Mouse (Mus musculus): ENCODE measurements around the gene Stk32b. TPM values are rescaled to one million over a fixed set of nuclear protein-coding genes. Genes with fewer than 3 reads are reported as not detected.
A peak's percentile ranks its signal among the peaks of the same experiment; 100 is the strongest.

The Stk32b gene
- polyA plus RNA-seq, 1 experiment from 2014 or later = 0.19 TPM

DNA sequence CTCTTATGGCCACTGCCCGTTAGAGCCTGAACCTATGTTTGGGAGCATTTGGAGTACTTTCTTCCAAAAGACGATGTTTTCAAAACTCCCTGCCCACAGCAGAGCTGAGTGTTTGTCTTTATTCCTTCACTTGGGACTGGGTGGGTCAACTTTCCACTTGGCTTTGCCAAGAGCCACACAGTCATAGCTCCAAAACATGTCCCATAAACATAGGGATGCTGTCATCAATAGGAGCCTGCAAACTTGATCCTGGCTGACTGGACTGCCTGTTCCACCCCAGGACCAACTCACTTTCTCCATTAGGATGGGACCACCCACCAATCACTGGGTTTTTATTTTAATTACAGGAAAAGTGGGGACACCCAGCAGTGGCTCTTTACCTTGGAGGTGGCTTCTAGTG lies 13.8 kb upstream of the Stk32b start:
- WGBS = 90% methylated on average over 2 of the region's 2 CpGs
- Histone ChIP-seq H3K36me3 (ENCODE audit: control insufficient read depth, insufficient read depth, low read length) (no peaks in the 10 kb centered on the region), H3K27ac (ENCODE audit: low read depth) (no peak overlapping the region), H3K27me3 (replicated peaks; ENCODE audit: control insufficient read depth, insufficient read depth, low read length) (no peaks in the 10 kb centered on the region), H3K4me2 (ENCODE audit: low read length) (no peak overlapping the region), H3K4me1 (replicated peaks; ENCODE audit: control insufficient read depth, insufficient read depth, low read length) (no peaks in the 10 kb centered on the region), H3K9me3 (ENCODE audit: control insufficient read depth, low read length) (no peaks in the 10 kb centered on the region), H3K9ac (ENCODE audit: low read length) (no peak overlapping the region), H3K4me3 (ENCODE audit: low read depth, low read length) (no peak overlapping the region)
- no peak for ATAC-seq (replicated peaks; ENCODE audit: low FRiP score, low TSS enrichment, low read depth)
- DNase-seq (ENCODE audit: low spot score) = no peak

DNA sequence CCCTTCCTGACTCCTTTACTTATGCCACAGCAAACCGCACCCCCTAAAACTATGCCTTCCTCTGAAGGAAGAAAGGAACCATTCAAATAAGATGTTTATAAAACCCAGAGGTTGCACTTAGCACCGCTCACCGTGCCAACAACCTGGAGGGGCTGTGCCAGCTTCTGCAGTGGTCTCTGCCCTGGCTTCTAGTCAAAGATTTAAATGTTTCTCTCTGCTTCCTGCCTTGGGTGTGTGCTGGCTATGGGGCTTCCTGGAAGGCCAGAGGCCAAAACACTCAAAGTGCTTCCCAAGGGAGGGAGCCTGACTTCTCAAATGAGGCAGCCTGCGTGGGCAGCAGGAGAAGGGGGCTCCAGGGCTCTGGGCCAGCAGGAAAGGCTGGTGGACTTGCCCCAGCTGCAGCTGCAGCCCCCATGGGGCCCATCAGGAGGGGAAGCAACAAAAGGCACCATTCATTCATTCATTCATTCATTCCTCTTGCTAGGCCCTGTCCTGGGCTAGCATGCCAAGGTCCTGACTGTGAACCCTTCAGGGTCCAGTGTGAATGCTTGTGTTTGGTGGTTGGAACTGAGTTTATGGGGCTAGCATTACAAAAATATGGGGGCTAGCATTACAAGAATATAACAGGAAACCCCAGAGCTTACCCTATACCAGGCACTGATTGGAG lies 8.4 kb upstream of the Stk32b start:
- WGBS = 50% methylated on average over 4 of the region's 4 CpGs
- H3K4me2 ChIP-seq (ENCODE audit: low read length) = no peak overlapping the region
- no peak overlapping the region for H3K4me3 ChIP-seq (ENCODE audit: low read depth, low read length)
- H3K9me3 ChIP-seq (ENCODE audit: control insufficient read depth, low read length) = no peaks in the 10 kb centered on the region
- H3K9ac ChIP-seq (ENCODE audit: low read length) = no peak overlapping the region
- ATAC-seq (replicated peaks; ENCODE audit: low FRiP score, low TSS enrichment, low read depth) = no peak
- H3K36me3 ChIP-seq (ENCODE audit: control insufficient read depth, insufficient read depth, low read length) = no peaks in the 10 kb centered on the region
- no peaks in the 10 kb centered on the region for H3K4me1 ChIP-seq (replicated peaks; ENCODE audit: control insufficient read depth, insufficient read depth, low read length)
- no peak for DNase-seq (ENCODE audit: low spot score)
- no peaks in the 10 kb centered on the region for H3K27me3 ChIP-seq (replicated peaks; ENCODE audit: control insufficient read depth, insufficient read depth, low read length)
- no peak overlapping the region for H3K27ac ChIP-seq (ENCODE audit: low read depth)

GRCm38 (mm10) chr5:37720670-37721069 lies 3.7 kb upstream of the Stk32b start:
- no peak for DNase-seq (ENCODE audit: low spot score)
- no peak overlapping the region for H3K4me2 ChIP-seq (ENCODE audit: low read length)
- no peak overlapping the region for H3K27ac ChIP-seq (ENCODE audit: low read depth)

DNA sequence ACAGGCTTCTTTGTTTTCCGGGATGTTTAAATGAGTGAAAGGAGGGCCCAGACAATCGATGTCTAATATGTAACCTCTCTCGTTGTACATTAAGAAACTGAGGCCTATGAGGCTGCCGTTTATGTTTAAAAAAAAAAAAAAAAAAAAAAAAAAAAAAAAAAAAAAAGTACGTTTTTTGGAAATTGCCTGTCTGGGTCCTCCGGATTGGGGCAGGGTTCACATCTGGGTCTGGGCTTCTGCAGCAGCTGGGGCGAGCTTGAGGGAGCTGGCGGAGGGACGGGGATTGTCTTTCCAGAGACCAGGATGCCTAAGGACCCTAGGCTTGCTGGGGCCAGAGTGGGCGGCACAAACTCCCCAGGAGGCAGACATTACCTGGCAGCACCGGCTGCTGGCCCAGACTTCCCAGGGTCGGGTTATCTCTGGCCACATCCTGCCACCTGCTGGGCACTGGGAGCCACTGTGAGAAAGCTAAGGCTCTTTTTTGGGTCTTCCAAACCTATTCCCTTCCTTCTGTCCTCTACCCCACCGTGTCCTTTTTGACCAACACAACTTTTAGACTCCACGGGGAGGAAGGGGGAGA lies 503 bp upstream of the Stk32b start:
- peak overlapping the region; percentile 68 for H3K4me2 ChIP-seq (ENCODE audit: low read length)
- peak overlapping the region; percentile 11; the same call in 1 of the 2 replicates for H3K9ac ChIP-seq (ENCODE audit: low read length)
- WGBS = 1% methylated on average over 14 of the region's 14 CpGs
- H3K27me3 ChIP-seq (replicated peaks; ENCODE audit: control insufficient read depth, insufficient read depth, low read length) = peaks cover 26% of the 10 kb centered on the region; the same call in 1 of the 2 replicates
- H3K4me1 ChIP-seq (replicated peaks; ENCODE audit: control insufficient read depth, insufficient read depth, low read length) = no peaks in the 10 kb centered on the region; the same call in none of the 2 replicates
- H3K4me3 ChIP-seq (ENCODE audit: low read depth, low read length) = peak overlapping the region; percentile 32
- peak; percentile 78 for DNase-seq (ENCODE audit: low spot score)
- no peaks in the 10 kb centered on the region for H3K9me3 ChIP-seq (ENCODE audit: control insufficient read depth, low read length)
- H3K36me3 ChIP-seq (ENCODE audit: control insufficient read depth, insufficient read depth, low read length) = no peaks in the 10 kb centered on the region
- H3K27ac ChIP-seq (ENCODE audit: low read depth) = no peak overlapping the region
- ATAC-seq (replicated peaks; ENCODE audit: low FRiP score, low TSS enrichment, low read depth) = 0 out of 2 replicates have a peak, but pooled peaks have one; percentile 28

More at GRCm38 (mm10) chr5:37720670-37721069, 3.7 kb upstream of the Stk32b start:
- H3K4me3 ChIP-seq (ENCODE audit: low read depth, low read length) = no peak overlapping the region
- H3K27me3 ChIP-seq (replicated peaks; ENCODE audit: control insufficient read depth, insufficient read depth, low read length) = peaks cover 22% of the 10 kb centered on the region; the same call in 1 of the 2 replicates
- ATAC-seq (replicated peaks; ENCODE audit: low FRiP score, low TSS enrichment, low read depth) = no peak
- H3K9ac ChIP-seq (ENCODE audit: low read length) = no peak overlapping the region
- no peaks in the 10 kb centered on the region for H3K9me3 ChIP-seq (ENCODE audit: control insufficient read depth, low read length)
- no peaks in the 10 kb centered on the region; the same call in none of the 2 replicates for H3K4me1 ChIP-seq (replicated peaks; ENCODE audit: control insufficient read depth, insufficient read depth, low read length)
- WGBS = 11% methylated on average over 6 of the region's 6 CpGs
- no peaks in the 10 kb centered on the region for H3K36me3 ChIP-seq (ENCODE audit: control insufficient read depth, insufficient read depth, low read length)

DNA sequence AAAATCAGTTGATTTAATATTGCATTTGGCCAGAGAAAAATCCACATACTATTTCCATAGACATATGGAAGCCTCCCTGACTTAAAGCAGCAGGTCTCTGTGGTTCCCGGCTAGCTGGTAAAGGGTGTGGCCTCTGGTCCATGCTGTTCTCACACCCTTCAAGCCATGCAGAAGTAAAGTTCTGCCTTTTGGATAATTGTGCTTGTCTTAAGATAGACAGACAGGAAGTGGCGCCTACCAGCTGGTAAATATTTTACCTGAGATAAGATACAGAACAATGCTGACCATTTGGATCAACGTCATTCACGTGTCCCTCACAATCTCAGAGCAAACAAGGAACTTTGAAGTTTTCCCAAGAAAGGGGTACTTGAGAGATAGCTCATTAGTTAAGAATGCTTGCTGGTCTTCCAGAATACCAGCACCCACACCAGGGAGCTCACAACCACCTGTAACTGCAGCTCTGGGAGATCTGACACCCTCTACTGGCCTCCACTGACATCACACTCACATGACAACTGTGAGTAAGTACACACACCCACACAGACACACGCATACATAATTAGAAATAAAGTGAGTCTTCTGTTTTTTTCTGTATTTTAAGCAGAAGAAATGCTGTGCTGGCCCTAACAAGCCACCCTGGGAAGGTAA lies 7.6 kb downstream of the Stk32b start:
- 58% methylated on average over 5 of the region's 5 CpGs for WGBS

GRCm38 (mm10) chr5:37708124-37708523 lies 8.8 kb downstream of the Stk32b start:
- no peaks in the 10 kb centered on the region for H3K4me1 ChIP-seq (replicated peaks; ENCODE audit: control insufficient read depth, insufficient read depth, low read length)
- DNase-seq (ENCODE audit: low spot score) (no peak), ATAC-seq (replicated peaks; ENCODE audit: low FRiP score, low TSS enrichment, low read depth) (no peak)
- H3K36me3 ChIP-seq (ENCODE audit: control insufficient read depth, insufficient read depth, low read length) = no peaks in the 10 kb centered on the region
- no peak overlapping the region for H3K9ac ChIP-seq (ENCODE audit: low read length)
- H3K4me2 ChIP-seq (ENCODE audit: low read length) = no peak overlapping the region
- WGBS = 76% methylated on average over 3 of the region's 3 CpGs
- no peaks in the 10 kb centered on the region for H3K27me3 ChIP-seq (replicated peaks; ENCODE audit: control insufficient read depth, insufficient read depth, low read length)
- no peak overlapping the region for H3K4me3 ChIP-seq (ENCODE audit: low read depth, low read length)
- no peak overlapping the region for H3K27ac ChIP-seq (ENCODE audit: low read depth)
- peaks cover 6% of the 10 kb centered on the region; the same call in 1 of the 2 replicates for H3K9me3 ChIP-seq (ENCODE audit: control insufficient read depth, low read length)

More for the DNA sequence above, 7.6 kb downstream of the Stk32b start:
- ATAC-seq (replicated peaks; ENCODE audit: low FRiP score, low TSS enrichment, low read depth) (no peak), DNase-seq (ENCODE audit: low spot score) (no peak)
- Histone ChIP-seq H3K27me3 (replicated peaks; ENCODE audit: control insufficient read depth, insufficient read depth, low read length) (0 out of 2 replicates have a peak, but pooled peaks cover 2% of the 10 kb centered on the region), H3K4me2 (ENCODE audit: low read length) (no peak overlapping the region), H3K9me3 (ENCODE audit: control insufficient read depth, low read length) (peaks cover 6% of the 10 kb centered on the region; the same call in 1 of the 2 replicates), H3K36me3 (ENCODE audit: control insufficient read depth, insufficient read depth, low read length) (no peaks in the 10 kb centered on the region), H3K4me1 (replicated peaks; ENCODE audit: control insufficient read depth, insufficient read depth, low read length) (no peaks in the 10 kb centered on the region), H3K4me3 (ENCODE audit: low read depth, low read length) (no peak overlapping the region), H3K9ac (ENCODE audit: low read length) (no peak overlapping the region), H3K27ac (ENCODE audit: low read depth) (no peak overlapping the region)

- no peaks in the 10 kb centered on the region for H3K27me3 ChIP-seq (replicated peaks; ENCODE audit: control insufficient read depth, insufficient read depth, low read length)
- no peak overlapping the region for H3K27ac ChIP-seq (ENCODE audit: low read depth)
- DNase-seq (ENCODE audit: low spot score) (no peak), ATAC-seq (replicated peaks; ENCODE audit: low FRiP score, low TSS enrichment, low read depth) (no peak)
- H3K4me2 ChIP-seq (ENCODE audit: low read length) = no peak overlapping the region
- no peak overlapping the region for H3K9ac ChIP-seq (ENCODE audit: low read length)
- no peak overlapping the region for H3K4me3 ChIP-seq (ENCODE audit: low read depth, low read length)
- no peaks in the 10 kb centered on the region for H3K4me1 ChIP-seq (replicated peaks; ENCODE audit: control insufficient read depth, insufficient read depth, low read length)
- H3K9me3 ChIP-seq (ENCODE audit: control insufficient read depth, low read length) = peaks cover 6% of the 10 kb centered on the region; the same call in 1 of the 2 replicates
- H3K36me3 ChIP-seq (ENCODE audit: control insufficient read depth, insufficient read depth, low read length) = no peaks in the 10 kb centered on the region
- WGBS = 90% methylated on average over 2 of the region's 2 CpGs
These were observed 12.0 kb downstream of the Stk32b start for GRCm38 (mm10) chr5:37704962-37705361.

- no peaks in the 10 kb centered on the region for H3K4me1 ChIP-seq (replicated peaks; ENCODE audit: control insufficient read depth, insufficient read depth, low read length)
- no peak overlapping the region for H3K4me2 ChIP-seq (ENCODE audit: low read length)
- ATAC-seq (replicated peaks; ENCODE audit: low FRiP score, low TSS enrichment, low read depth) (no peak), DNase-seq (ENCODE audit: low spot score) (no peak)
- 85% methylated on average over 12 of the region's 12 CpGs for WGBS
- H3K4me3 ChIP-seq (ENCODE audit: low read depth, low read length) = no peak overlapping the region
- no peaks in the 10 kb centered on the region for H3K9me3 ChIP-seq (ENCODE audit: control insufficient read depth, low read length)
- no peak overlapping the region for H3K27ac ChIP-seq (ENCODE audit: low read depth)
- H3K36me3 ChIP-seq (ENCODE audit: control insufficient read depth, insufficient read depth, low read length) = no peaks in the 10 kb centered on the region
- H3K9ac ChIP-seq (ENCODE audit: low read length) = no peak overlapping the region
- no peaks in the 10 kb centered on the region for H3K27me3 ChIP-seq (replicated peaks; ENCODE audit: control insufficient read depth, insufficient read depth, low read length)
These were observed 17.2 kb downstream of the Stk32b start for GRCm38 (mm10) chr5:37699757-37700156.

All from intestine, embryonic 14.5 days (tissue).